Mouse (Mus musculus): Measurements from ENCODE around the gene Gm37240.
"Not testable (repeated sequence)": the region's sequence is repeated elsewhere in the genome, so short reads cannot be mapped to it uniquely, and the experiment has no call there.

Gene Gm37240

DNA sequence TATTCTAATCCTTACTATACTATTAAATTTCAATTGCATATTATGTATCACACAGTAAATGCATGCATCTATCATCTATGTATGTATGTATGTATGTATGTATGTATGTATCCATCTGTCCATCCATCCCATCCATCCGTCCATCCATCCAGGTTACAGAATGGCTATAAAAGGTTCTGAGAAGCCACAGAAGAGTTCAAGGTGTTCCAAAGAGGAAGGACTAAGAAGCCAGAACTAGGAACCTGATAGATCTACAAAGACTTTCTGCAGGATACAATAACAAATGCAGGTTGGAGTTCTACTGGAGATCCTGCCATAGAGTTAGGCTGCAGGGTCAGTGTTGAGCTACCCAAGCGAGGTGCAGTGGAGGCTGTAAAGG lies 1201.0 kb downstream of the Gm37240 start:
- peak; percentile 25 for DNase-seq

DNA sequence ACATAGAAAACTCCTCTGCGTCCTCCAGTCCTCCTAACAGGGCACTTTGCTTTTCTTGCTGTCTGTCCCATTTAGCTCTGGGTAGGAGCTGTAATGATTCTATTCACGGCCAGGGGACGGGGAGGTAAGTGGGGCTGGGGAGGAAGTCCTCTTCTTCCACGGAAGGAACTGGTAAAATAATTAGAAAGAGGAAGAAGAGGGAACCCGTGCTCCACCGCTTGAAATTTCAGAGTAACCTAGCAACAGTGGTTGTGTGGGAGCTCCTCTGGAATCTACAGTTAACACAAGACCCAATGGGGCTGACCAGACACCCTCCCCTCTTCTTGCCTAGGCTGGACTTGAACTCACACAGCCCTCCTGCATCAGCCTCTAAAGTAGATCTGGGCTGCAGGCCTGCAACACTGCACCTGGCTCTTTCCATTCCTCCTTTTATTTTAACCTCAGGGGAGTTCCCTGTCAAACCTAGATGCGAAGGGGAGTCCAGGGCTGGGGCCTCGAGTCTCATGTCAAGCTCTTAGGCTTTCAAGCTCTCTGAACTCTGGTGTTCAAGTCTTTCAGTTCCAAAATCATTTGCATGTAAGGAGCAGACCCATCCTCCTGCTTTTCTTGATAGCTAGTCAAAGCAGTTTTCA lies 1201.5 kb downstream of the Gm37240 start:
- DNase-seq, result peak; percentile 86

DNA sequence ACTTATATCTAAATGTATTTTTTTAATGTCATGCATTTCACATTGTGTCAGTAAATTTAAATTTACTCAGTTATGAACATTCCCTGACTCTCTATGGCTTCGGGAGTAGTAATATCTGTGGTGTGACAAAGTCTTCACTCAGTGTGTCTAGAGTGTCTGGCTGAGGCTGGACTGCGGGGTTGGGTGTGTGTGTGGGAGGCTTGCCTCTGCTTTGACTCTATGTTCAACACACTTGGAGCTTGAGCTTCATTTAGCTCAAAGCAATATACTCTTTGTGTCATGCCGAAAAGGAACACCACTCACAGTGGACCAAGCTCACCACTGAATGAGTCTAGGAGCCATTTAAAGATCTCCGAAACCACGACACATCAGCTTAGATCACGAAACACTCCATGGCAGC lies 1203.5 kb downstream of the Gm37240 start:
- peak; percentile 73 for DNase-seq

DNA sequence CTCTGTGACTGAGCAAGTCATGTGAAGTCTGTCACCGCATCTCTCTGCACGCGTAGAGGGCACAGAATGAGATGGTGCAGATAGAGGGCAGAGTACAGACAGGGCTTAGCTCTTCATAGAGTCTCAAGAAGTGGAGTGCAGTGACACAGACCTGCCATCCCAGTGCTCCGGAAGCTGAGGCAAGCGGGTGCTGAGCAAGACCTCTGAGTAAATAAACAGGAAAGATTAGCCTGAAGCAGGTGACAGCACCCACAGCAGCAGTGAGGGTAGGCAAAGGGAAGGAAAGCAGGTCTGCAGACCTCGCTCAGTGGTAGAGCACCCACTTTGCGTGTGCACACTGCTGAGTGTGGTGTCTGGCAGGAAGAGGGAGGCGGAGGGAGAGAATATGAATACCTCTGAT lies 1205.6 kb downstream of the Gm37240 start:
- peak; percentile 93 for DNase-seq

- peak; percentile 76 for DNase-seq
Observed at GRCm38 (mm10) chr3:84680062-84680461, 1207.3 kb downstream of the Gm37240 start.

- DNase-seq, result peak; percentile 81
Observed at GRCm38 (mm10) chr3:84679542-84679941, 1207.8 kb downstream of the Gm37240 start.

- DNase-seq, result no peak
Observed at GRCm38 (mm10) chr3:84678891-84679290, 1208.4 kb downstream of the Gm37240 start.

DNA sequence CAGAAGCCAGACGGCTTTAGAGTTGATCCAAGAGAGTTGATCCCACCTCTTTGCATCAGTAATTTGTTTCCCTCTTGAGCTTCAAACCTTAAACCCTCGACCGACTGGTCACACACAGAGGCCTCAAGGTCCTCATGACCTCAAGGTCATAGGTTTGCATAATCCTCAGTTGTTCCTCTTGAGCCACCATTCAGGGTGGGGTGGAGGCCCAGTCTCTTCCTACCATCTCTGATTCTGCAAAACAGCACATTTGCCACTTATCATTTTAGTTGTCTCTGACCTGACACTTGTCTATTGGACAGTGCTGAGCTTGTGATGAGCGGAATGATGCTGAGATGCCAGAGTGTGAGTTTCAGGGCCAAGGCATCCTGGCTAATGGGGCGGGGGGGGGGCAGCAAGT lies 1211.6 kb downstream of the Gm37240 start:
- DNase-seq, result peak; percentile 65

- DNase-seq, result no peak
Observed at GRCm38 (mm10) chr3:84673552-84673951, 1213.8 kb downstream of the Gm37240 start.

DNA sequence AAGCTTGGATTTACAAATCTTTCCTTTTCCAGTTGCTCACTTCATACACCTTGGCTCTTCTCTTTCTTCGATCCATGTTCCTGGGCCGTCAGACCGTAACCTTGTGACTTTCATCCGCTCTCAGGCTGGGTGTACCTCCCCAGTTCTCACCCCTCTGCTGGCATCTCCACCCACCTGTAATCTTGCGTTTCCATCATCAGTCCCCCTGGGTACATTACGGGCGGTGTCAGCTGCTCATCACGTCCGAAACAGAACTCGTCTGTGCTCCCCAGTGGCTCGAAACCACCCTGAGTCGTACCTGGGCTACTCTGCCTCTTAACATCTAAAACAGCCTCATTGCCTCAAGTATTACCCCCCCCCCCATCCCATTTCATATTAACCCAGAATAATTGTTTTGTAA lies 1215.2 kb downstream of the Gm37240 start:
- DNase-seq, result no peak

DNA sequence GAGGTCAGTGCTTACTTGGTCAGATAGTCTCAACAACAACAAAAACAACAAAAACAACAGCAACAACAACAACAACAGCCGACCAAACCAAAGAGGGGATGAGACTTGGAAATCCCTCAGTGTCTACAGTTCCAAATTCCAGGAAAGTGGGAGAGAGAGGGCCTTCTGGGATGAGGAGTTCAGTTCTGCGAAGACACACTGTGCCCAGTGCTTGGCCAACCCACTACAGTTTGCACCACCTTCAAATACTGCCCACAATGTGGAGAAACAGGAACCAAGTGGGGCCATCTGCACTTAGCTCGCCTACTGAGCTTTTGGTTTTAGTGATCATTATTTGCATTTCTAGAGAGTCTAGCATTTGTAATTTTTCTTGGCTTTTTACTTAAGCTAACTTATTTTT lies 1218.4 kb downstream of the Gm37240 start:
- no peak for DNase-seq

GRCm38 (mm10) chr3:84665255-84666073 lies 1221.9 kb downstream of the Gm37240 start:
- DNase-seq, result peak; percentile 36

DNA sequence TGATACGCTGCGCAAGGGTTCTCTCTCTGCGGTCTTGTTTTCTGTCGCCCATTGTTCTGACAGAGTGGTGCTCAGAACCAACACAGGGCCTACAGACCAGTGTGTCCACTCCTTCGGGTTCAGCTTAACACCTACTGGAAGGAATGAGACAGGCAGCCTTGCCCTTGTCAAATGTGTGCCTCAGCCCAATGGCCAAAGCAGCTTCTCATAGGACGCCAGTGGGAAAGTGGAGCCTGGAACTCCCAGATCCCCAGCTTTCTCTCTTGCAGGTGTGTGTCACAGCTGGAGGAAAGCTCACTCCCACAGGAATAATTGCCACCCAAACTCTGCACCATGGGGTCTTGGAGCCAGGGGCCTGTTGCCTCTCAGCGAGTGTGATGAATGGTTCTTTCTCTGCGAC lies 1222.6 kb downstream of the Gm37240 start:
- DNase-seq, result peak; percentile 75

- DNase-seq, result peak; percentile 68
Observed at GRCm38 (mm10) chr3:84663858-84664257, 1223.5 kb downstream of the Gm37240 start.

DNA sequence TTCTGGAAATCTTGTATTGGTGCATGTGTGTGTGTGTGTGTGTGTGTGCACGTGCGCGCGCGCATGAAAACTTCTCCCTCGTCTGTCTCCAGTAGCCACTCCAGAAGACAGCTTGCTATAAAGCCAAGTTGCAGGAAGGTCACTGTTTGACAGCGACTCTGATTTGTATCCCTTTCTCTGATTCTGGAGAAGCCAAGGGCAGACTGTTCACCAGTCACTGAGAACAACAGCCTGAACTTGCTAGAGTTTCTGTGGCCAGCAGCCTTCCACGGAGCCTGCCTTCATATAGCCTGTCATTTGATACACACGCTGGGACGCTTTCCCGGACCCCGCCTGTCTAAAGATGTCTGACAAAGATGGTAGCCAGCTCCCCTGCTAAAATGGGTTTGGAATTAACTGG lies 1224.2 kb downstream of the Gm37240 start:
- DNase-seq, result peak; percentile 69

DNA sequence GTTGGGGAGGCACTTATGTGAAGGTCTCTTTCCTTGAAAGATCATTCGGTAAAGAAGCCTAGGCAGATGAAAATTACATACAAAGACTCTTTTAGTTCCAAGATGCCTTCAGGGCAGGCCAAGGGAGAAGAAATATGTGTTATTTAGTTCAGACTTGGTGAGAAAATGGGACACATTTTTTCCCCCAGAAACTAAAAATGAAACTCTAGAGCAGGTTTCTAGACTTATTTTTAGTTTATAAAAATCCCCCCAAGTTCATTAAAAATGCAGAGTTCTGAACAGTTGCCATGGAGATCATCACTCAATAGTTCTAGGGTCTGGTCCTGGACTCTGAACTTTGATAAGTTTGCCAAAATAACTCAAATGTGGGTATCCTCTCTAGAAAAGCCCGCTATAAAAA lies 1226.9 kb downstream of the Gm37240 start:
- DNase-seq, result no peak

DNA sequence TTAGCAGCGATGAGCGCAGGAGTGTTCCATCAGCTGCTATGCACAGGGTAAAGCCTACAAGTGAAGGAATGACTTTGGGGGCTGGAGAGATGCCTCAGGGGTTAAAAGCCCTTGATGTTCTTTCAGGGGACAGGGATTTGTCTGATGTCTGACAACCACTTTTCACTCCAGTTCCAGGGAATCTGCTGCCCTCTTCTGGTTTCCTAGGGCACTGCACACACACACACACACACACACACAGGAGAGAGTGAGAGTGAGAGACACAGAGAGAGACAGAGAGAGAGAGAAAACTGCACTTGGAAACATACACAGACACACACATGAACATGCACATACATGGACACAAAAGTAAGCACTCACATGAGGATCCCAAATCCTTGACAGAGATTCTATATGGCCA lies 1228.4 kb downstream of the Gm37240 start:
- DNase-seq, result peak; percentile 41

DNA sequence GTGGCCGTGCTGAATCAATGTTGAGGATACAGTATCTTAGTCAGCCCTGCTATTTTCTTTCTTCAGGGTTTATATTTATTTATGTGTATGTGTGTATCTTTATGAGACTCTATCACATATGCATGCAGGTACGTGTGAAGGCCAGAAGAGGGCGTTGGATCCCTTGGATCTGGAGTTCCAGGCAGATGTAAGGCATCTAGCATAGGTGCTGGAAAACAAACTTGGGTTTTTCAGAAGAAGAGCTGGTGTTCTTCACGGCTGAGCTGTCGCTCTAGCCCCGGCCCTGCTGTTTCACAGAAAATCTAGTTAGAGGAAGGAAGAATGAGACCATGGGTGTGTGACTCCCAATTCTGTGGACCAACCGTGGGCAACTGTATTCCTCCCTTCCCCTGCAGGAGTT lies 1229.3 kb downstream of the Gm37240 start:
- peak; percentile 74 for DNase-seq

GRCm38 (mm10) chr3:84657240-84657639 lies 1230.1 kb downstream of the Gm37240 start:
- peak; percentile 87 for DNase-seq

GRCm38 (mm10) chr3:84655785-84656150 lies 1231.5 kb downstream of the Gm37240 start:
- DNase-seq, result not testable (repeated sequence)

GRCm38 (mm10) chr3:84654900-84655784 lies 1232.2 kb downstream of the Gm37240 start:
- peak; percentile 82 for DNase-seq

DNA sequence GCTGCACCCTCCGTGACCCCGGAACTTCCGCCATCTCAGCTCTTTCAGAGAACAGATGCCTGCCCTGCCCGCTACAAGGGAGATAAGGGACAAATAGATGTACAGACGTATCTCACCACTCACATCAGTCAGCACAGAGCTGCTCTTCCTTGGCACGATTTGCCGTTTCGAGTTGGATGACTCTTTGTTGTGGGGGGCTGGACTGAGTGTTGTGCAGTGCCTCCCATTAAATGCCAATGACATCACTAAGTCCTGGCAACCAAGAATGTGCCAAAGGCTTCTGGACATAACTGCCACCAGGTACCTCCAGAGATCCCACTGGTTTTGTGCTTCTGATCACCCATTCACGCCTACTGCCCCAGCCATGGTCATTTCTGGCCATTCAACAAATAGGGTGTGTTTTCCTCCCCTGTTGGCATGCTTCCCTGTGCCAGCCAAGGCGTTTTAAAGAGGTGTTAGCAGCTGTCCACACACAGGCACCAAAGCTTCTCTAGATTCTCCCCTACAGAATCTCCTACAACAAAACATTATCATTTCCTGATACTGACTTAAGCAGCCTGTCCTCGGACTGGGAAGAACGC lies 1233.0 kb downstream of the Gm37240 start:
- peak; percentile 89 for DNase-seq

Measured in heart, adult 11 months (tissue).